Mouse (Mus musculus) monocyte, adult 2 months (primary cell): ENCODE data around the gene Gm20388.

Experiments
- DNase-seq, 2 experiments: peaks; one replicate each; pipeline ENCODE4 v3.0.0; 2022; ENCODE audit warnings: low spot score in 2 of 2, low read depth in 1 of 2

The Gm20388 gene

GRCm38 (mm10) chr8:120495461-120495860, 584.8 kb downstream of the Gm20388 start:
- DNase-seq: no peak

DNA sequence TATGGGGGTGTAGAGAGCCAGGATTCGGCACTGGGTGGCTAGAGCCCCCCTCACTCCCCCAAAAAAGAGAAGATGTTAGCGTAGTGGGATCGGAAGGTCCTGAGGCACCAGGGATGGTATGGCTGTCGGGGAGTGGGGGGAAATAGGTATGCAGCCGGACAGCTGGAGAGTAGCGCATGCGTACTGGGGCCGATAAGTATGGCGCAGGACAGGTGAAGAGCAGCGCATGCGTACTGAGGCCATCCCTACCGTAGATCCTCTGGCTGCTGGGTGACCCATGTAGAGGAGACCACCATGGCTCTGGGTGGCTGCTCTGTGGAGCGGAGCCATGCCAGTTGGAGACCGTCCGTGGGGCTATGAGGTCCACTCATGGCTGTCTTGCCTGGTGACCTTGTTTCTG, 585.8 kb downstream of the Gm20388 start:
- DNase-seq: no peak

- DNase-seq: no peak
Observed at GRCm38 (mm10) chr8:120497503-120497946, 586.9 kb downstream of the Gm20388 start.

- DNase-seq: no peak
Observed at GRCm38 (mm10) chr8:120498349-120498831, 587.7 kb downstream of the Gm20388 start.

DNA sequence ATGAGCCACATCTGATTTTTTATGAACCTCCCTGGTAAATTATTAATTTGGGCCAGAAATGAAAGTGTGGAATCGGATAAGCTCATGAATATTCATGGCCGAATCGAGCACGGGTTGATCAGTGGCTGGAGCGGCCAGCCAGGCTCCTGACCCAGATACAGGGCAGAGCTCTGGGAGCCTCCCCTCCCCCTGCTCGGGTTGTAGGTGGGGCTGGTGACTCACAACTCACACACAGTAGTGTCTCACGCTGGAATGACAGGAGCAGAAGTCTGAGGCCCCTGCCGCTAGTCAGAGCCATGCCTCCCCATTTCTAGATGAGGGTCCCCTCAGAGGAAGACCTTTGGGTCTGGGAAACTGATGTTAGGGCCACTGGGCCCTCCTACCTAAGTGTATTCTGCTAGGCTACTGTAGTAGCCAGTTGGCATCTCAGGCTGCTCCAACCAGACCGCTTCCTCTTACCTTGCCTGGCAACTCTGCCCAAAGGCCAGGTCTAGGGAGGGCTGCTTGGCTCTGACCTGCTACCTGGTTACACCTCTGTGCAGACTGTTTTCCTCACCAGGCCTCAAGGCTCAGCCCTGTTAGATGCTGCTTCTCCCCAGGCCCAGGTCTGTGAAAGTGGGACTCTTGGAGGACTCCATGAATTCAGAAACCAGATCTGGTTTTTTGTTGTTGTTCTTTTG, 588.4 kb downstream of the Gm20388 start:
- no peak for DNase-seq

DNA sequence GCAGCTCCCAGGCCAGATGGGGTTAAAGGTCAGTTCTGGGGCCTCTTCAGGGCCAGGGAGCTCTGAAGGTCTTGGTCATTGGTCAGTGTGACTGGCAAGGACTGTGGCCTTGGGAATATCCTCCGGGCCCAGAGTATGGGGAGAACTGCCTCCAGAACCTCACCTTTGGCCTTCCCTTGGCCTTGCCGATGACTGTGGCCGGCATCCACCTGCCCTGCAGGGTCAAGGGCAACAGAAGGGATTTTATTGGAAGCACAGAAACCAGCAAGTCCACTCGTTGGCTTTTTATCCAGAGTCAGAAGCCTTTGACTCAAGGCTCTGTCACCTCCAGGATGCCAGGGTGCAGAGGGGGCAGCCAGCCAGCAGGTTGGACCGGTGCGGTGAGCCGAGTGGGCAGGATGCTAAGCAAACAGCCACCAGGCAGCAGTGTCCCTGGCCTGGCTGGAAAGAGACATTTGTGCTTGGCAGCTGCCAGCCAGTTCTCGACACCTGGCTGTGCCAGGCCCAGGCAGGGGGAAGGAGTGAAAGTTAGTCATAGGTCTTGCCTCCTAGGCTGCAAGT, 590.1 kb downstream of the Gm20388 start:
- DNase-seq: no peak

DNA sequence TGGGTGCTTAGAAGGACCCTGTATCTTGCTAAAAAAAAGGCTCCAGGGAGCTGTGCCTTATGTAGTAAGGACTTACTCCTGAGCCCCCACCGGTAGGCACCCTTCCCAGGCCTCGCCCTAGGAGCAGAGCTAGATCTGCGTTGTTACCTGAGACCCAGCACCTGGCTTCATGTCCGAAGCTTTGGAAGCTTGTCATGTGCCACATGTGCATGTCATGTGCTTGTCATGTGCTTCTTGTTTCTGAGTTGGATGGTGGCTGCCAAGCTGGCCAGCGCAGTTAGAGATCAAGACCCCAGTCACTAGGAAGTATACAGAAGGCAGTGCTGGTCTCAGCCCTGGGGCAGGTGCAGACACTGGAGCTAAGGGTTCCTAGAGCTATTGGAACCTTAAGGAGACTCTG, 590.8 kb downstream of the Gm20388 start:
- no peak for DNase-seq

- peak in 1 of 2 experiments; percentile 14 for DNase-seq
Observed at GRCm38 (mm10) chr8:120502428-120502827, 591.8 kb downstream of the Gm20388 start.

DNA sequence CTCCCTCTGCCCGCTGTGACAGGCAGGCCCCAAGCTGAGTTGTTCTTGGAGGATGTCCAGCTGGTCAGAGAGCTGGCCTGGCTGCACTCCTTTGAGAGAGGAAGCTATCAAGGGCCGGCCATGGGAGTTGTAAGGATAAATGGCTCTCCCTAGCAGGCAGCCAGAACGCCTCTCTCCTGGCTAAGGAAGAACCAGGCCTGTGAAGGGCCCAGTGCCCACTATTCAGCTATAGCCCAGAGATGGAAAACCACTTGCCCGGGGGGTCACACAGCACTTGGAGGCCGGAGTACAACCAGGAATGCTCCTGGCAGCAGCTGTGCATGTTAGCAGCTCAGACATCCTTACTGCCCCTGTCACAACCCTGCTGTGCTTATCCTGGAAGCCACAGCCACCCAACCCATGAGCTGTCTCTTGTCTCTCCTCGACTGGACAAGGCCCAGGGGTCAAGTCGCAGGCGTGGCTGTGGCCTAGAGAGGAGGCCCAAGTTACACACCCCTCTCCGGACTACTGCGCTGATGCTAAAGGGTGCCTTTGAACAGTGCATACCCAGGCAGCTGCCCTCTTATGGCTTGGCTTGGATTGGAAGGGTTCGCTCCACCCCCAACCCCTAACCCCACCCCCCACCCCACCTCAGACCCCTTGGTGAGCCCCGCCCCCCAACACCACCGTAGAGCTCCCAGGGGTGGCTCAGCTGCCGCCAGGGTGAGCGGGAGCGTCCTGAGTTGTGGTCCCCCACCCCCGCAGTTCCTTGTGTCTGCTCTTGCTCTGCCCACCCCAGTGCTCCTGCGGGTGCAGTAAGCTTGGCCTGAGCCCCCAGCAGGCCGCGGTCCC, 593.8 kb downstream of the Gm20388 start:
- DNase-seq: no peak

- no peak for DNase-seq
Observed at GRCm38 (mm10) chr8:120505082-120505511, 594.5 kb downstream of the Gm20388 start.

DNA sequence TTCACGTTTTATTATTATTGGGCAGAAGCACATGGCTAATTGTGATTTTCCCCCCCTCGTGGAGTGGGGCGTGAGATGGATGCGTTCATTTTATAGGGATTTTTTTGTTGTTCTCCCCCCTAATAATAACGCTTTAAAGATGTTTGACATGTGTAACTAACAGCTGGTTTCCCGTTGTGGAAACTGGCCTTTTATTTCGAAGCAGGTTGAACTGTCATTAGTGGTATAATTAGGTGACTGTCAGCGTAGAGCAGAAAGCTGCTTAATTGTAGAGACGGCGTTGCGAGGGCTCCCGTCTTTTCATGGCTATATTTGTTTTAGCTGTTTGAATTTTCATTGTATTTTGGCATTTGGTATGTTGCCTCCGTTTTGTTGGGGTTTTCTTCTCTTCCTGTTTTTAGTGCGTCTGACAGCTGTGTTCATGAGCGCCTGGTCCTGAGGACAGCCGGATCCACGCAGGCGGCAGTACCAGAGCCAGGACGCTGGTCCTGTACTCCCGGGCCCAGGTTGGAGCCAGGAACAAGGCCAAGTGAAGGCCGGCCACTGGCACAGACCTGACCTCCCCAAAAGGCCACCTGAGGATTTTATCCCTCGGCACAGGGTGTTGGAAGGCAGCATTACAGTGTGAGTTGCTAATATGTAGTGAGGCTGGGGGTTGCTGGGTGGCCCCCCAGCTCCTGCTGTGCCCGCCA, 595.1 kb downstream of the Gm20388 start:
- DNase-seq: no peak

- no peak for DNase-seq
Observed at GRCm38 (mm10) chr8:120506562-120506961, 595.9 kb downstream of the Gm20388 start.

GRCm38 (mm10) chr8:120507290-120507689, 596.6 kb downstream of the Gm20388 start:
- no peak for DNase-seq

- DNase-seq: no peak
Observed at GRCm38 (mm10) chr8:120509136-120510034, 598.7 kb downstream of the Gm20388 start.

DNA sequence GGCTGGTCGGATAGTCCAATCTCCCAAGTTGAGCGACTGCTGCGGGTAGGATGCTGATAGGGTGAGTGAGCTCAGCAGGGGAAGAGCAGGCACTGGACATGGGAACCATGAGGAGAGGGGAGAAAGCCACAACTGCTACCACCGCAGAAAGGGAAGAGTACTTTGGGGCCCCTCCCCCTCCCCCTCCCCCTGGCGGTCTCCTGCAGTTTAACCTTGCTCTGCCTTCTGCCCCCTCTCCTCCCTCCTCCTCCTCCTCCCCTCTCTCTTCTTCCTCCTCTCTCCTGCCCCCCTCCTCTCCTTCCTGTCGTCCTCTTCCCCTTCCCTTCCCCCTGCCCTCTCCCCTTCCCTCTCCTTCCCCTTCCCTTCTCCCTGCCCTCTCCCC, 599.4 kb downstream of the Gm20388 start:
- DNase-seq: no peak

- no peak for DNase-seq
Observed at GRCm38 (mm10) chr8:120510863-120511457, 600.3 kb downstream of the Gm20388 start.

DNA sequence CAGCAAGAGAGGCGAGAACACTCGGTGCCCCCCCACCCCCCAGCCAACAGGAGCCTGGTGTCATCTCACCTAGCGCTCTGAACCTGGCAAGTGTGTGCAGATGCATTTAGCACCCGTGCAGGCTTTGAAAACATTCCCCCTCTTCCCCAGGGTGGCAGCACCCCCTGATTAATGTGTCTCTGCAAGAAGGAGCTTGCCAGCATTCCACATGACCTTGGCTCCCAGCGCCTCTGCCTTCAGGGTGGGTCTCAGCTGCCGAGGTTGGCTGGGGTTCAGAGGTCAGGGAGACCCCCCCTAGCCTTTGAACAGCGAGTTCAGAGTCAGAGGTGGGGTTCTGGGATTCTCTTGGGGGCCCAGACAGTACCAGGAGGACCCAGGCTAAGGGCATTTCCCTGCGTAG, 601.1 kb downstream of the Gm20388 start:
- no peak for DNase-seq

DNA sequence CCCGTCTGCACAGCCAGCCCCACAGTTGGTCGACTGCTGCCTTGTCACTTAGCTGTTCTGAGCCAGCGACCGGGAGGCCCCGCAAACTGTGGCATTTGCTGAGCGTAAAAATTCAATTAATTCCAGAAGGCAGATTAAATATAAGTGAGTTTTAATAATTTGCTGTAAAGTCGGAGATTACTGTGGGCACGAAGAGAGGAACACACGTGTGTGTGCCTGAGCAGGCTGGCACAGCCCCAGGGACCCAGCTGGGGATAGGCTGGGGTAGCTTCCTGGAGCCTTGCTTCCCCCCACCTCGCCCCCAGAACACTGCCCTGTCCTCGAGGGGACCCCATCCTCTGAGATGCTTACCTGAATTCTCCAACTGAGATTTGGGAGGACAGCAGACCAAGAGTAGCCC, 601.7 kb downstream of the Gm20388 start:
- no peak for DNase-seq

GRCm38 (mm10) chr8:120513145-120513544, 602.5 kb downstream of the Gm20388 start:
- no peak for DNase-seq
